Mouse (Mus musculus): Measurements from ENCODE around the gene Pdpn.

Gene Pdpn

GRCm38 (mm10) chr4:143298431-143299315 is 691 bp downstream of the Pdpn start:
- DNase-seq (ENCODE audit: low spot score in 2 of 2): no peak

DNA sequence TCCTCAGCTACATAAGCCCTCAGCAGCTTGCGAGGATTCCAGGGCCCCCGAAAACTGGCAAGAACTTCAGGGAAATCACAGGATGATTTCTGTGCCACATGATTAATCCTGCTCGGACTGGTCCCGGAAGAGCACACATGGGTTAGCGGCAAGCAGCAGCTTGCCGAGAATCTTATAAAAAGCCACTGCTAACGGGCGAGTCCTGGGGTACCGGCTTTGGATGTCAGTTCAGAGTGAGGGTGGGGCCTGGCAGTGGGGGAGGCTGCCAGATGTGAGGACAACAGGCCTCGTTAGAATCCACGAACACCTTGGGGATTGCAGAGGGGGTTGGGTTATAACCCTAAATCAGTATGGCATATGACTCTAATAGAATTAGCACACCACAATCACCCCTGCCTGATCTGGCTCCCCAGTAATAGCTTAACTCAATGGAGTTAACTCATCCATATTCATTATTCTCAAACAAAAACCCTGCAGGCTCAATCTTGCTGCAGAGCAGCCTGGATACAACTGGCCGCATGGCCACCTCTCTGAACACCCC is 2.3 kb downstream of the Pdpn start:
- no peak for DNase-seq (ENCODE audit: low spot score in 2 of 2)

DNA sequence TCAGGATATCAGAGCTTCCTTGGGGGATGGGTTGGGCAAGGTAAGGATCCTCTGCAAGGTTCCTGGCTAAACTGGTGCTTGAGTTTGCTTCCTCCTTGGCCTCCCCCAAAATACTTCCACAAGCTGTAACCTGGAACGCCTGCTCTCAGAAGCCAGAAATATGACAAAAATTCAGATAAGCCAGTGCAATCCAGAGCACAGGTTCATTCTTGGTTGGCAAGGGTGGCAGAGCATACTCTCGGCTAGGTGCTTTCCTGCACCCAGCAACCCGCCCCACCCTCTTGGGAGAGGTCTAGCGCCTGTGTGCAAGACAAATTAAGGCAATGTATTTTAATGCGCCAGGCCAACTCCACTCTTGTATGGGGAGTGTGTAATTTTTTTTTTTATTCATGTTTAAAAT is 3.2 kb downstream of the Pdpn start:
- DNase-seq (ENCODE audit: low spot score in 2 of 2): no peak

GRCm38 (mm10) chr4:143294324-143294723 is 5.0 kb downstream of the Pdpn start:
- no peak for DNase-seq (ENCODE audit: low spot score in 2 of 2)

DNA sequence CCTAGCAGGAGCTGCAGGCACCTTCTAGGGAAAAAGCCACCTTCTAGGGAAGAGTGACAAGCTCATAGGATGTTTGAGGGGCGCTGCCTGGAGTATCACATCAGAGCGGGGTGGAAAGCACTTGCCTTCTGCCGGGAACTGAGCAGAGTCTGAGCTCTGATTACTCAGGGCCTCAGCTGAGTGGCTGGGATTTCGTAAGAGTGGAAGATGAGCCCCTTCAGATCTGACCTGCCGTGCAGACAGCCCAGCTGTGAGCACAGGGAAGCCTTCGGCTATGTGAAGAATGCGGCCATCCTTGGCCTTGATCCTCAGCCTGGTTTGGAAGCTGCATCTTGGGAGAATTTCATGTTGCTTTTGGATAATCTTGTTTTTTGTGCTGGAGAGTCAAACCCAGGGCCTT is 10.5 kb downstream of the Pdpn start:
- DNase-seq (ENCODE audit: low spot score in 2 of 2): no peak

DNA sequence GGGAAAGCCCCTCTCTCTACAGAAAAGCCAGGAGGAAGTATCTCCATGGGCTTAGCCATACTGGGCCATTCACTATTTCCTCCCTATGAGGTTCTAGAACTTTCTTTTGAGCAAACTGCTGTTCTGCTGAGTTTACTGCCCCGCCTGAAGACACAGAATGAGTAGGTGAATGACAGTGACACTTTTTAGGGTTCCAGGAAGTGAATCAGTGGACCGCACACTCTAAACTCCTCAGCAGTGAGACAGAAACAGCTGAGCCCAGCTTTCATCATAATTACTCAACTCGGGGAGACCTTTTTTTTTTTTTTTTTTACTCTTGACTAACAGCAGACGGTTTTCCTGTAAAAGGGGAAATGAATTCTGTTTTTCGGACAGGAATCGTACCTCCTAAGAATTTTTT is 10.9 kb downstream of the Pdpn start:
- no peak for DNase-seq (ENCODE audit: low spot score in 2 of 2)

DNA sequence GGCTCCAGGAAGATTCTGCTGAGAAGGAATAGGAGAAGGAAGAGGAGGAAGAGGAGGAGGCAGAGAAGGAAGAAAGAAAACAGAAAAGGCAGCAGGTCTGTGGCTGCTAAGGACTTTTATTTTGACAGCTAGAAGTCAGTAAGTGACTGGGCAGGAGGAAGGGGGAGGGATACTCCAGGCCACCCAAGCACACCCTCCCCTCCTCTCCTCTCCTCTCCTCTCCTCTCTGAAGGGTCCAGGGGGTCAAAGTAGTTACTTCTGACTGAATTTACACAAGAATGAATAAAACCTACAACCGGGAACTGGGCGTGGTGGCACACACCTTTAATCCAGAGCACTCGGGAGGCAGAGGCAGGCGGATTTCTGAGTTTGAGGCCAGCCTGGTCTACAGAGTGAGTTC is 12.3 kb downstream of the Pdpn start:
- DNase-seq (ENCODE audit: low spot score in 2 of 2): no peak

GRCm38 (mm10) chr4:143280166-143280565 is 19.2 kb downstream of the Pdpn start:
- DNase-seq (ENCODE audit: low spot score in 2 of 2): no peak

GRCm38 (mm10) chr4:143279661-143280060 is 19.7 kb downstream of the Pdpn start:
- DNase-seq (ENCODE audit: low spot score in 2 of 2): peak in 1 of 2 experiments; percentile 60

DNA sequence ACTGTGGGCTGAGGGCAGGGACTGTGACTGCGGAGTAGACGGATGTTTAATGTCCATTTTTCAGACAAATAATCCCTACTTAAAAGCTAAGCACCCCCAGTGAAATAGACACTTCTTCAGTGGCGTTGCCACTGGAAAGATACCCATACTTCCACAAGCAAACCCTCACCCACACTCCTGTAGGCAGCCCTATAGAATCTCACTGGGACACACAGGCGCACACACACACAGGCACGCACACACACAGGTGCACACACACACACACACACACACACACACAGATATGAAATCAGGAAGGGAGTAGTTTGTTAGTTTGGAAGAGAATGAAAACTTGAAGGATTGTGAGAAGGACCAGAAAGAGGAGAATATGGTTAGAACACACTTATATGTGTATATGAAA is 20.3 kb downstream of the Pdpn start:
- DNase-seq (ENCODE audit: low spot score in 2 of 2): no peak

DNA sequence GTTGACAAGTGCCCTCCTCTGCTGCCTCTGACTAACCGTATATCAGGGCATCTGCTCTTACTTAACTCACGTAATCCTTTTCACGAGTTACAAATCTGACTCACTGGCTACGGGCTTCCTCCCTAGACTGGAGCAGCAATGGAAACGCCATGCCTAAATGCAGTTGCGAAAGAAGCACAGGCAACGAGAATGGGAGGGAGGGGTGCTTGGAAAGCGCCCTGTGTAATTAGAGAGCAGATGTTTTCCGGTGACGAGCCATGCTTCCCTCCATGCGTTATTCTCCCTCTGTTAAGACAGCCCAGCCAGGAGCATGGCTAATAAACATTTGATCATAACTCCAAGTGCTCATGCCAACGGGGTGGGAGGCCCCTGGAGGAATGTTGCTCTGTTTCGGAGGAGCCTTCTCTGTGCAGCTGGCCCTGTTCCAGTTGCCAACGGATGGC is 20.9 kb downstream of the Pdpn start:
- peak in 1 of 2 experiments; percentile 57 for DNase-seq (ENCODE audit: low spot score in 2 of 2)

DNA sequence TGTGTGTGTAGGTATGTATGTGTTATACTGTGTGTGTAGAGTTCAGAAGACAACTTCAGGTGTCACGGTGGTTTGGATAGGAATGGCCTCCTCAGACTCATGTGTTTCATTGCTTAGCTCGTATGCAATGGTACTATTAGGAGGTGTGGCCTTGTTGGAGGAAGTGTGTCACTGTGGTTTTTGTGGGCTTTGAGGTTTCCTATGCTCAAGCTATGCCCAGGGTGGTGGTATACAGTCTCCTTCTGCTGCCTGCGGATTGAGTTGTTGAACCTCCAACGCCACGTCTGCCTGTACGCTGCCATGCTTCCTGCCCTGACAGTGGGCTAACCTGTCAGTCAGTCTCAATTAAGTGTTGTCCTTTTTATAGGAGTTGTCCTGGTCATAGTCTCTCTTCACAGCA is 22.0 kb downstream of the Pdpn start:
- DNase-seq (ENCODE audit: low spot score in 2 of 2): no peak

- DNase-seq (ENCODE audit: low spot score in 2 of 2): no peak
These were observed 27.8 kb downstream of the Pdpn start for GRCm38 (mm10) chr4:143271571-143271970.

GRCm38 (mm10) chr4:143270903-143271302 is 28.5 kb downstream of the Pdpn start:
- no peak for DNase-seq (ENCODE audit: low spot score in 2 of 2)

GRCm38 (mm10) chr4:143262696-143263095 is 36.7 kb downstream of the Pdpn start:
- no peak for DNase-seq (ENCODE audit: low spot score in 2 of 2)

- no peak for DNase-seq (ENCODE audit: low spot score in 2 of 2)
These were observed 39.5 kb downstream of the Pdpn start for GRCm38 (mm10) chr4:143259718-143260349.

GRCm38 (mm10) chr4:143258517-143258916 is 40.8 kb downstream of the Pdpn start:
- DNase-seq (ENCODE audit: low spot score in 2 of 2): peak; percentile 40 to 80

GRCm38 (mm10) chr4:143257971-143258370 is 41.4 kb downstream of the Pdpn start:
- DNase-seq (ENCODE audit: low spot score in 2 of 2): no peak

- no peak for DNase-seq (ENCODE audit: low spot score in 2 of 2)
These were observed 43.8 kb downstream of the Pdpn start for GRCm38 (mm10) chr4:143255541-143255940.

DNA sequence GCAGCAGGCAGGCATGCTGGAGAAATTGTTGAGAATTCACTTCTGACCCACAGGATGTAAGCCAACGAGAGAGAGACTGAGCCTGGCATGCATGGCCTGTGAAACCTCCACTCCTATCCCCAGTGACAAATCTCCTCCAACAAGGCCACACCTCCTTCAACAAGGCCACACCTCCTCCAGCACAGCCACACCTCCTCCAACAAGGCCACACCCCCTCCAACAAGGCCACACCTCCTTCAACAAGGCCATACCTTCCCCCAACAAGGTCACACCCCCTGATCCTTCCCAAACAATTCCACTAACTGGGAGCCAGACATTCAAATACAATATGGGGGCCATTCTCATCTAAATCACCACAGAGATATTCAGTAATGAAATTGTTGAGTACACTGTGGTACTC is 46.0 kb downstream of the Pdpn start:
- DNase-seq (ENCODE audit: low spot score in 2 of 2): no peak

GRCm38 (mm10) chr4:143248050-143248449 is 51.3 kb downstream of the Pdpn start:
- DNase-seq (ENCODE audit: low spot score in 2 of 2): no peak

- no peak for DNase-seq (ENCODE audit: low spot score in 2 of 2)
These were observed 58.1 kb downstream of the Pdpn start for GRCm38 (mm10) chr4:143241294-143241693.
